Mouse (Mus musculus) layer of hippocampus, adult 2 months (tissue): ENCODE measurements around the gene Slc35c2. TPM values are rescaled to one million over a fixed set of nuclear protein-coding genes. Genes with fewer than 3 reads are reported as not detected.

Experiments
- DNase-seq, 2 experiments: peaks; one replicate each; pipeline ENCODE4 v3.0.0; 2022; ENCODE audit warnings: low spot score in 2 of 2
- H3K27ac ChIP-seq: fragments of 200-600 bp; 2 replicates; pipeline ENCODE4 v1.8.1; 2022
- H3K4me3 ChIP-seq: fragments of 200-600 bp; 2 replicates; pipeline ENCODE4 v1.8.1; 2022; ENCODE audit warnings: mild to moderate bottlenecking
- CTCF ChIP-seq: fragments of 200-600 bp; conservative IDR thresholded peaks from 2 replicates; pipeline ENCODE4 v1.8.1; 2022; ENCODE audit warnings: antibody characterized with exemption, mild to moderate bottlenecking, moderate library complexity
- total RNA-seq, 2 experiments: library from RNA; stranded (reverse); gene quantifications; 2 replicates each; pipeline ENCODE4 v1.2.3; 2021

Slc35c2 gene
- total RNA-seq, 2 experiments from 2014 or later = 94.6 to 98.4 TPM

DNA sequence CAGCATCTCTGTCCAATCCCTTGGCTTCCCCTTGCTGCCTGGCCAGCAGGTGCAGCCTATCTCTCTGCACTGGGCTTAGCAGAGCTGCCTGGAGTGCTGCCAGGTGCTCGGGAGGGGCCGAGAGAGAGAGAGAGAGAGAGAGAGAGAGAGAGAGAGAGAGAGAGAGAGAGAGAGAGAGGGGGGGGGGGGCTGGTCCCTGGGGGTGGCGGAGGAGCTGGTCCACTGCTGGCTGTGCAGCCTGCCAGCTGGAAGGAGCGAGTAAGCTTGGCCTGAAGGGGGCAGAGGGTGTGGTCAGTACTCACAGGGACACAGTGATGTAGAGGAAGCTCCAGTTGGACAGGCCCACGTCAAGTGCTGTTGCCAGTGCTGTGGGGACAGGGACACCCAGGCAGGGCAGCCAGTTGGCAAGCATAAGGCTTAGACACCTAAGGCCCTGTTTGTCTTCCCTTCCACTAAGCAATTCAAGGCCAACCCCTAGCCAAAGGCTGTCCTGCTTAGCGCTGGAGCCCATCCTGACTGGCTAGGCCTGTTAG, 5.8 kb downstream of the Slc35c2 start:
- DNase-seq = no peak
- TF ChIP-seq CTCF = no peak
- no peak overlapping the region for H3K27ac ChIP-seq
- H3K4me3 ChIP-seq = no peak overlapping the region

DNA sequence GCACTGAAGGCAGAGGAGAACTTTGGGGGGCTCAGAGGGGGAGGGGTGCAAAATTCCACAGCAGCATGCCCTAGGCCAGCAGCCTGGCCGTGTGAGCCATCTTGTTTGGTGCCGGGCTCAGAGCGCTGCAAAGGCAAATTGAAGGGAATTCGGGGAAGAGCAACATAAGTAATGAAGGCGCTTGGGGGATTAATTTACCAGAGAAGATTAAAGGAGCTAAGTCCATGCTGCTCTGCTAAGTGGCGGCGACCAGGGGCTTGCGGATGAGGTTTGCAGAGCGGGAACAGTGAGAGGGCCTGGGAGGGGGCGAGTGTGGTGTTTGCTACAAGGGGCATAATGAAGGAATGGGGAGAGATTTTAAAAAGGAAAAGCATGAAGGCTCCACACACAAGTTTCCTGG, 8.3 kb downstream of the Slc35c2 start:
- DNase-seq = no peak
- Histone ChIP-seq H3K4me3 (no peak overlapping the region), H3K27ac (no peak overlapping the region)
- no peak for TF ChIP-seq CTCF

DNA sequence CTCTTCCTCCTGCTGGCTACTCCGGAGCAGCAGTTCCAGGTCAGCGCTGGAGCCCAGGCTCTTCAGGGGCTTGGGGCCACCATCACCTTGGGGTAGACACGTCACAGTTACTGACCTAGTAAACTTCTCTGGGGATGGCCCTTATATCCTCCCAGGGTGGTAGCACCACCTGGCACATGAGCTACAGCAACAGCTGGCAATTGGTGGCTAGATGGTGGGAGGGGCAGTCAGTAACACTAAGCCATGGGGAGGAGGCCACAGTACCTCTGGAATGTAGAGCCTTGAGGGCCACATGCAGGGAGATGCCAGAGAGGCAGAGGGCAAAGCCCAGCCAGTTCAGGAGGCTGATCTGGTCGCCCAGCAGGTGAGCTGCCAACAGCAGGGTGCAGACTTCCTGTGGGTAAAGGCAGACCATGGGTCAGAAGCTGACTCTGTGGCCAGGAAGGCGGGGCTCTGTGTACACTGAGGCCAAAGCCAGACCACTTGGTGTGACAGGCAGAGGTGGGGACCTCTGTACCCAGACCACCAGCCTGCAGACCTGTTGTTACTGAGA, 10.4 kb downstream of the Slc35c2 start:
- Histone ChIP-seq H3K4me3 (no peak overlapping the region), H3K27ac (no peak overlapping the region)
- DNase-seq = no peak
- no peak for TF ChIP-seq CTCF

- H3K4me3 ChIP-seq = no peak overlapping the region
- no peak overlapping the region for H3K27ac ChIP-seq
- peak; percentile 91 for TF ChIP-seq CTCF
Measured at GRCm38 (mm10) chr2:165275824-165276223, 11.8 kb downstream of the Slc35c2 start.

GRCm38 (mm10) chr2:165275124-165275640, 12.5 kb downstream of the Slc35c2 start:
- Histone ChIP-seq H3K27ac (no peak overlapping the region), H3K4me3 (no peak overlapping the region)
- no peak for DNase-seq
- no peak for TF ChIP-seq CTCF

More at GRCm38 (mm10) chr2:165275824-165276223, 11.8 kb downstream of the Slc35c2 start:
- DNase-seq = peak; percentile 71 to 80

DNA sequence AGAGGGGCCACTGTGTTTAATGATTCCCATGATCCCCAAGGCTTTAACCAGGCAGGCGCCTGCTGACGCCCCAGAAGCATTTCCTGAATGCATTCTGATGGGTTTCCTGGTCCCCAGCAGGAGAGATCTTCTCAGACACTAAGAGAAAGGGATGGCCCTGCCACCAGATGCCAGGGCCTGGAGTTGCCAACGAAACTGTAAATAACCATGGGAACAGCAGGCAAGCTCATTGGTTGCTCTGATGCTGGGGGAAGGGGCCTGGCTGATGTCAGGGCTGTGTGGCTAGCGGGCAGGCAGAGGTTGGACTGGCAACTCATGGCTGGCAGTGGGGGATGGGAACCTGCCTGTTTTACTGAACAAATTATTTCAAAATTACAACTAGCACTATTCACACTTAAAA, 14.1 kb downstream of the Slc35c2 start:
- no peak for TF ChIP-seq CTCF
- Histone ChIP-seq H3K27ac (no peak overlapping the region), H3K4me3 (no peak overlapping the region)
- no peak for DNase-seq

- H3K4me3 ChIP-seq = no peak overlapping the region
- TF ChIP-seq CTCF = no peak
- DNase-seq = no peak
- no peak overlapping the region for H3K27ac ChIP-seq
Measured at GRCm38 (mm10) chr2:165271326-165271725, 16.3 kb downstream of the Slc35c2 start.

DNA sequence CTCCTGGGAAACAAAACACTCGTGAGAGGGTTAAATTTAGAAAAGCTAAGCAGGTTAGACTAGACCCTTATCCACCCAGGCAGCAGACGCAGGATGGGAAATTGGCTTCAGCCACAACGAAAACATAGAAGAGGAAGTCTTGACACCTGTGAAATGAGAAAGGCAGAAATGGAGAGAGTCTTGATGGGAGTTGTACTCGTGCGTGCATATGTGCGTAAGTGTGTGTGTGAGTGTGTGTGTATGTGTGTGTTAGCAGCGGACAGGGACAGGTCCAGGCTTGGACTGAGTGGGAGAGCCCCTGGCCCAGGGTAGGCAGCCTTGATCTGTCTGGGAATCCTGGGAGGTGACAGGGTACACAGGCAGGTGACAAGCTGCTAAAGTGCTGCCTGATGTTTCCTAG, 16.8 kb downstream of the Slc35c2 start:
- no peak overlapping the region for H3K27ac ChIP-seq
- no peak for DNase-seq
- no peak for TF ChIP-seq CTCF
- no peak overlapping the region for H3K4me3 ChIP-seq

DNA sequence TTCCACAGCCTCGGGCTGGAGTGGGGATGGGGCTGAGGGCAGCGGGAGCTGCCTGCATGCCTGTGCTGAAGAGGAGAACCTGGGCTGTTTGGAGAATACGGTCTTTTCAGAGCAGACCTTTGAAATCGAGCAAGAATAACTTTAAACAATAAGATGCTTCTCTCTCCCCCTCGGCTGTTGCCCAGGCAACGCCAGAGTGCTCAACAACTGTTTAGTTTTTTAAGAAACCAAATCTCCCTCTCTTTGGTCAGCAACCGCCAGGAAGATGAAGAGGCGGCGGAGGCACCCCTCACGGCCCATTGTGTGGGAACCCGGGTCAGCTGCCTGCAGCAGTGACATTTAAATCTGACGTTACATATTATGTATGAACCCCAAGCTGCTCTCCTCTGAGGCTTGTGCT, 20.9 kb downstream of the Slc35c2 start:
- Histone ChIP-seq H3K4me3 (no peak overlapping the region), H3K27ac (no peak overlapping the region)
- no peak for DNase-seq
- TF ChIP-seq CTCF = no peak

GRCm38 (mm10) chr2:165263861-165264260, 23.8 kb downstream of the Slc35c2 start:
- Histone ChIP-seq H3K4me3 (no peak overlapping the region), H3K27ac (no peak overlapping the region)
- no peak for DNase-seq
- no peak for TF ChIP-seq CTCF

GRCm38 (mm10) chr2:165262274-165262990, 25.2 kb downstream of the Slc35c2 start:
- DNase-seq = no peak
- no peak overlapping the region for H3K27ac ChIP-seq
- TF ChIP-seq CTCF = no peak
- H3K4me3 ChIP-seq = no peak overlapping the region

GRCm38 (mm10) chr2:165259859-165260258, 27.8 kb downstream of the Slc35c2 start:
- Histone ChIP-seq H3K4me3 (no peak overlapping the region), H3K27ac (no peak overlapping the region)
- TF ChIP-seq CTCF = no peak
- DNase-seq = no peak

DNA sequence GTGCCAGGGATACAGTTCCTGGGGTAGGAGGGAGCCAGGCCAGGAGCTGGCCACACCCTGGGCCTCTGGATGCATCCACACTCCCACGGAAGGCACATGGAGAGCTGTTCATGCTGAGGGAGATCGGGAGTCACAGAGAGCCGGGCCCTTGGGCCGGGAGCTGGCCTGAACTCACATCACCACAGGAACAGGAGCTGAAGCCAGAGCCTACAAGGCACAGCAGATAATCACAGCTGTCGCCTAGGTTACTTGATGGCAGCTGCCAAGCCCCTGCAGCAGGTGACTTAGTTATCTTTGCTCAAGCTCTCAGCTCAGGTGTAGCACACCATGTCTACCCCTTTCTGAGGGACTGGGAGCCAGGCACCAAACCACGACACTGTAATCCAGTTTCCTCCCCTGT, 29.3 kb downstream of the Slc35c2 start:
- no peak overlapping the region for H3K27ac ChIP-seq
- DNase-seq = no peak
- TF ChIP-seq CTCF = no peak
- no peak overlapping the region for H3K4me3 ChIP-seq

- Histone ChIP-seq H3K4me3 (no peak overlapping the region), H3K27ac (no peak overlapping the region)
- no peak for DNase-seq
- TF ChIP-seq CTCF = no peak
Measured at GRCm38 (mm10) chr2:165257151-165257834, 30.4 kb downstream of the Slc35c2 start.
